Mouse (Mus musculus): Measurements from ENCODE around the gene Crhr2. TPM values are rescaled to one million over a fixed set of nuclear protein-coding genes. Genes with fewer than 3 reads are reported as not detected.

Gene Crhr2
- 0.29 and 1.3 TPM in 2 replicates for polyA plus RNA-seq (2015; fragmentation: Nextera tagmentation; extraction: Ambion mirVana)

DNA sequence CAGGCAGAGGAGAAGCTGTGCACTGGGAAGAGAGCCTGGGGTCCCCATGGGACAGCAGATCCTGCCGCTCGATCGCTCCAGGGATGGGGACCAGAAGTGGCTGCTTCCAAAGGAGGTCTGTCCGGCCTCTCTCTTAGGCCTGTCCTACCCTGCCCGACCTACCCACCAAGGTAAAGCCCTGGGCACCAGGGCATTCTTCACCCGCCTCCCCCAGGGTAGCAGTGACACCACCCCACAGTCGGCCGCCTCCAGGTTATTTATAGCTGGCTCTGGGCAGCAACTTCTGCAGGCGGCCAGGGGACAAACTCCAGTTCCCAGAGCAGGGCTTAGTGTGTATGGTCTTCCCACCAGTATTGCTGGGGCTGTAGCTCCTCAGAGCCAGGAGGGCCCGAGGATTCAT is at the start of gene Crhr2:
Gene Crhr2 (minus strand): TSS at position 223 of the 400 bp plus-strand sequence.
- Histone ChIP-seq H3K4me3 (replicated peaks; ENCODE audit: low read length) (no peak within 1 kb of the TSS), H3K9ac (replicated peaks; ENCODE audit: low read depth, low read length) (no peak within 1 kb of the TSS), H3K9me3 (ENCODE audit: control insufficient read depth, low read length) (no peaks in the 10 kb centered on the region), H3K4me2 (ENCODE audit: low read length) (no peak within 1 kb of the TSS), H3K4me1 (replicated peaks; ENCODE audit: control insufficient read depth, insufficient read depth, low read length) (no peaks in the 10 kb centered on the region), H3K36me3 (ENCODE audit: control insufficient read depth, insufficient read depth) (no peaks in the 10 kb centered on the region), H3K27ac (ENCODE audit: low read length) (no peak within 1 kb of the TSS), H3K27me3 (replicated peaks; ENCODE audit: control insufficient read depth, insufficient read depth, low read length) (no peaks in the 10 kb centered on the region)
- 77% methylated on average over 10 of the region's 10 CpGs for WGBS
- ATAC-seq, result no peak

DNA sequence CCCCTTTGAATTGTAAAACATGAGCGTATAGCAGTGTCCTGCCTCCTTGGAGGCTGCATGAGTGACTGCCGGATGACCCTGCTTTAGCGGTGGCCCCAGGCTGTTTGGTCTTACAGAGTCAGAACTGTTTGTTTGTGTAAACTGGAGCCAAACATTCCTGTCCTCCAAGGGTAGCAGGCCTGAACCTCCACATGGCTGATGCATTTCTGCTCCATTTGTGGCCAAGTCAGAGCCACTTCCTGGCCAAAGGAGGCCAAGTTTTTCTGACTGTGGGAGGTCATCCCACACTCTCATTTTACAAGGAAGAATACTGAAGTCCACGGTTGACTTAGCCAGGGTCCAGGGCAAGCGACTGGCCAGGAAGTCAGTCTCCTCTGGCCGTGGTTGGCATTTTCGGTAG is 46.7 kb upstream of the Crhr2 start:
- ATAC-seq, result no peak
- no peak overlapping the region for H3K4me2 ChIP-seq (ENCODE audit: low read length)
- no peaks in the 10 kb centered on the region for H3K27me3 ChIP-seq (replicated peaks; ENCODE audit: control insufficient read depth, insufficient read depth, low read length)
- 86% methylated on average over 7 of the region's 7 CpGs for WGBS
- H3K4me3 ChIP-seq (replicated peaks; ENCODE audit: low read length), result no peak overlapping the region
- H3K4me1 ChIP-seq (replicated peaks; ENCODE audit: control insufficient read depth, insufficient read depth, low read length), result no peaks in the 10 kb centered on the region
- no peaks in the 10 kb centered on the region for H3K36me3 ChIP-seq (ENCODE audit: control insufficient read depth, insufficient read depth)
- no peaks in the 10 kb centered on the region for H3K9me3 ChIP-seq (ENCODE audit: control insufficient read depth, low read length)
- H3K9ac ChIP-seq (replicated peaks; ENCODE audit: low read depth, low read length), result no peak overlapping the region
- H3K27ac ChIP-seq (ENCODE audit: low read length), result no peak overlapping the region

GRCm38 (mm10) chr6:55177060-55177732 is 44.4 kb upstream of the Crhr2 start:
- WGBS, result 52% methylated on average over 12 of the region's 12 CpGs
- Histone ChIP-seq H3K4me1 (replicated peaks; ENCODE audit: control insufficient read depth, insufficient read depth, low read length) (no peaks in the 10 kb centered on the region), H3K4me2 (ENCODE audit: low read length) (no peak overlapping the region), H3K9me3 (ENCODE audit: control insufficient read depth, low read length) (no peaks in the 10 kb centered on the region), H3K4me3 (replicated peaks; ENCODE audit: low read length) (no peak overlapping the region), H3K27ac (ENCODE audit: low read length) (no peak overlapping the region), H3K9ac (replicated peaks; ENCODE audit: low read depth, low read length) (no peak overlapping the region), H3K27me3 (replicated peaks; ENCODE audit: control insufficient read depth, insufficient read depth, low read length) (no peaks in the 10 kb centered on the region), H3K36me3 (ENCODE audit: control insufficient read depth, insufficient read depth) (no peaks in the 10 kb centered on the region)
- ATAC-seq, result no peak

GRCm38 (mm10) chr6:55175892-55176291 is 43.1 kb upstream of the Crhr2 start:
- WGBS, result 51% methylated on average over 5 of the region's 5 CpGs
- Histone ChIP-seq H3K4me1 (replicated peaks; ENCODE audit: control insufficient read depth, insufficient read depth, low read length) (no peaks in the 10 kb centered on the region), H3K4me3 (replicated peaks; ENCODE audit: low read length) (no peak overlapping the region), H3K9me3 (ENCODE audit: control insufficient read depth, low read length) (no peaks in the 10 kb centered on the region), H3K36me3 (ENCODE audit: control insufficient read depth, insufficient read depth) (no peaks in the 10 kb centered on the region), H3K4me2 (ENCODE audit: low read length) (no peak overlapping the region), H3K27ac (ENCODE audit: low read length) (no peak overlapping the region), H3K9ac (replicated peaks; ENCODE audit: low read depth, low read length) (no peak overlapping the region), H3K27me3 (replicated peaks; ENCODE audit: control insufficient read depth, insufficient read depth, low read length) (no peaks in the 10 kb centered on the region)
- no peak for ATAC-seq

- no peak overlapping the region for H3K9ac ChIP-seq (replicated peaks; ENCODE audit: low read depth, low read length)
- WGBS, result 41% methylated on average over 2 of the region's 2 CpGs
- no peak overlapping the region for H3K27ac ChIP-seq (ENCODE audit: low read length)
- ATAC-seq, result no peak
- H3K36me3 ChIP-seq (ENCODE audit: control insufficient read depth, insufficient read depth), result no peaks in the 10 kb centered on the region
- no peak overlapping the region for H3K4me3 ChIP-seq (replicated peaks; ENCODE audit: low read length)
- H3K27me3 ChIP-seq (replicated peaks; ENCODE audit: control insufficient read depth, insufficient read depth, low read length), result no peaks in the 10 kb centered on the region
- no peak overlapping the region for H3K4me2 ChIP-seq (ENCODE audit: low read length)
- H3K9me3 ChIP-seq (ENCODE audit: control insufficient read depth, low read length), result no peaks in the 10 kb centered on the region
- no peaks in the 10 kb centered on the region for H3K4me1 ChIP-seq (replicated peaks; ENCODE audit: control insufficient read depth, insufficient read depth, low read length)
These were observed 42.6 kb upstream of the Crhr2 start for GRCm38 (mm10) chr6:55175456-55175855.

- no peaks in the 10 kb centered on the region for H3K4me1 ChIP-seq (replicated peaks; ENCODE audit: control insufficient read depth, insufficient read depth, low read length)
- WGBS, result 86% methylated on average over 1 of the region's 1 CpGs
- H3K27ac ChIP-seq (ENCODE audit: low read length), result no peak within 1 kb of the TSS
- H3K27me3 ChIP-seq (replicated peaks; ENCODE audit: control insufficient read depth, insufficient read depth, low read length), result no peaks in the 10 kb centered on the region
- no peak within 1 kb of the TSS for H3K4me3 ChIP-seq (replicated peaks; ENCODE audit: low read length)
- no peak within 1 kb of the TSS for H3K4me2 ChIP-seq (ENCODE audit: low read length)
- no peaks in the 10 kb centered on the region for H3K9me3 ChIP-seq (ENCODE audit: control insufficient read depth, low read length)
- no peak for ATAC-seq
- no peak within 1 kb of the TSS for H3K9ac ChIP-seq (replicated peaks; ENCODE audit: low read depth, low read length)
- no peaks in the 10 kb centered on the region for H3K36me3 ChIP-seq (ENCODE audit: control insufficient read depth, insufficient read depth)
These were observed 41.9 kb upstream of the Crhr2 start, which contains the start of gene Inmt for GRCm38 (mm10) chr6:55174741-55175181. Inmt (minus strand) TSS chr6:55175043.

- no peak overlapping the region for H3K4me2 ChIP-seq (ENCODE audit: low read length)
- no peaks in the 10 kb centered on the region for H3K9me3 ChIP-seq (ENCODE audit: control insufficient read depth, low read length)
- 6% methylated on average over 3 of the region's 3 CpGs for WGBS
- H3K4me1 ChIP-seq (replicated peaks; ENCODE audit: control insufficient read depth, insufficient read depth, low read length), result no peaks in the 10 kb centered on the region
- peak; percentile 43; the same call in 1 of the 2 replicates for ATAC-seq
- no peaks in the 10 kb centered on the region for H3K36me3 ChIP-seq (ENCODE audit: control insufficient read depth, insufficient read depth)
- H3K27ac ChIP-seq (ENCODE audit: low read length), result no peak overlapping the region
- no peaks in the 10 kb centered on the region for H3K27me3 ChIP-seq (replicated peaks; ENCODE audit: control insufficient read depth, insufficient read depth, low read length)
- no peak overlapping the region for H3K9ac ChIP-seq (replicated peaks; ENCODE audit: low read depth, low read length)
- H3K4me3 ChIP-seq (replicated peaks; ENCODE audit: low read length), result no peak overlapping the region
These were observed 41.1 kb upstream of the Crhr2 start for GRCm38 (mm10) chr6:55173941-55174349.

DNA sequence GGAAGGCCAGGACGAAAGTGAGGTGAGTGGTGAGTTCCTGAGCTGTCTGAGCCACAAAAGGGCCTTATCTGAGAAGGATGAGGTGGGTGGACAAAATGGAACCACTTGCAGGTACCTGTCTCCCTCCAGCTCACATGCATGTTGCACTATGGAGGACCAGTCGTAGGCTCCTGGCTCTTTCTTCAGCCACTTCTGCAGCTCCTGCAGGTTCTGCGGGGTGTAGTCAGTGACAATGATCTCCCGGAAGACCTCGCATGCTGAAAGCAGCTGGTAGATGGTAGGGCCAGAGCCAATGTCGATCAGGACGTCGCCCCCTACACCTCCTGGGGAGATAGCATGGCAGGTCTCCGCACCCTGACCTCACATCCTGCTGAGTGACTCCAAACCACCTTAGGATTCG is 40.4 kb upstream of the Crhr2 start:
- ATAC-seq, result no peak

DNA sequence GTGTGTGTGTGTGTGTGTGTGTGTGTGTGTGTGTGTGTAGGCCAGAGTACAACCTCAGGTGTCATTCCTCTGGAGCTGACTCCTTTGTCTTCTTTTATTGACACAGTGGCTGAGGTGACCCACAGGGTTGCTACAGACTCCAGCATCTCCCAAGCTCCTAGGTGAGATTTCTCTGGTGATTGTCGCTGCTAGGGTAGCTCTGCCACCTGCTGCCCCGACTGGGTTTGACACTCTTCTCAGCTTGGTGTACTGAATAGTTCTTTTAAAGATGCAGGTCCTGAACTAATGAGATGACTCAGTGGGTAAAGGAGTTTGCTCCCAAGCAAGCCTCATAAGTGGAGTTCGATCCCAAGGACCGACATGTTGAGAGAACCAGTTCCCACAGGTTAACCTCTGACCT is 38.8 kb upstream of the Crhr2 start:
- 48% methylated on average over 4 of the region's 4 CpGs for WGBS
- ATAC-seq, result no peak
- no peaks in the 10 kb centered on the region for H3K4me1 ChIP-seq (replicated peaks; ENCODE audit: control insufficient read depth, insufficient read depth, low read length)

More for the DNA sequence above, 40.4 kb upstream of the Crhr2 start:
- no peaks in the 10 kb centered on the region for H3K27me3 ChIP-seq (replicated peaks; ENCODE audit: control insufficient read depth, insufficient read depth, low read length)
- no peak overlapping the region for H3K4me2 ChIP-seq (ENCODE audit: low read length)
- WGBS, result 58% methylated on average over 10 of the region's 10 CpGs
- no peaks in the 10 kb centered on the region for H3K9me3 ChIP-seq (ENCODE audit: control insufficient read depth, low read length)
- H3K36me3 ChIP-seq (ENCODE audit: control insufficient read depth, insufficient read depth), result no peaks in the 10 kb centered on the region
- no peak overlapping the region for H3K27ac ChIP-seq (ENCODE audit: low read length)
- H3K4me3 ChIP-seq (replicated peaks; ENCODE audit: low read length), result no peak overlapping the region
- no peaks in the 10 kb centered on the region for H3K4me1 ChIP-seq (replicated peaks; ENCODE audit: control insufficient read depth, insufficient read depth, low read length)
- no peak overlapping the region for H3K9ac ChIP-seq (replicated peaks; ENCODE audit: low read depth, low read length)

More for the DNA sequence above, 38.8 kb upstream of the Crhr2 start:
- Histone ChIP-seq H3K4me2 (ENCODE audit: low read length) (no peak overlapping the region), H3K36me3 (ENCODE audit: control insufficient read depth, insufficient read depth) (no peaks in the 10 kb centered on the region), H3K27me3 (replicated peaks; ENCODE audit: control insufficient read depth, insufficient read depth, low read length) (no peaks in the 10 kb centered on the region), H3K9ac (replicated peaks; ENCODE audit: low read depth, low read length) (no peak overlapping the region), H3K27ac (ENCODE audit: low read length) (no peak overlapping the region), H3K4me3 (replicated peaks; ENCODE audit: low read length) (no peak overlapping the region), H3K9me3 (ENCODE audit: control insufficient read depth, low read length) (no peaks in the 10 kb centered on the region)

Measured in forebrain, embryonic 16.5 days (tissue).